Mouse (Mus musculus) MN1 (cell line): Measurements from ENCODE around the gene Agfg2.
A peak's percentile ranks its signal among the peaks of the same experiment; 100 is the strongest.

Source experiments
- DNase-seq: peaks from one replicate; pipeline ENCODE4 v3.0.0-alpha.2; 2016; ENCODE audit warnings: low spot score

Gene Agfg2

DNA sequence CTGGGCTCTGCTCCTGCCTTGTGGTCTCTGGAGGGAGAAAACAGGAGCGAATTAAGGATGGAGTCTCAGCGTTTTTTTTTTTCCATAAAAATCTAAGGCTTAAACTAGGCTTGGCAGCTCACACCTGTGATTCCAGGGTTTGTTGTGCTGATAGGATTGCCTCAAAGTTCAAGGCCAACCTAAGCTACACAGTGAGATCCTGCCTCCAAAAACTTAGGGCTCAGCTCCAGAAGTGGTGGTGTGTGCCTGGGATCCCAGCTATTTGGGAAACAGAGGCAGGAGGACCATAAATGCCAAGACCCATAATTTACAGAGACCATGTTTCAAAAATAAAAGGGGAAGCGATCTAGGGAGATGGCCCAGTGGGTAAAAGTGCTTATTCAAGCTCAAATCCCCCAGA lies 75.2 kb downstream of the Agfg2 start:
- no peak for DNase-seq

DNA sequence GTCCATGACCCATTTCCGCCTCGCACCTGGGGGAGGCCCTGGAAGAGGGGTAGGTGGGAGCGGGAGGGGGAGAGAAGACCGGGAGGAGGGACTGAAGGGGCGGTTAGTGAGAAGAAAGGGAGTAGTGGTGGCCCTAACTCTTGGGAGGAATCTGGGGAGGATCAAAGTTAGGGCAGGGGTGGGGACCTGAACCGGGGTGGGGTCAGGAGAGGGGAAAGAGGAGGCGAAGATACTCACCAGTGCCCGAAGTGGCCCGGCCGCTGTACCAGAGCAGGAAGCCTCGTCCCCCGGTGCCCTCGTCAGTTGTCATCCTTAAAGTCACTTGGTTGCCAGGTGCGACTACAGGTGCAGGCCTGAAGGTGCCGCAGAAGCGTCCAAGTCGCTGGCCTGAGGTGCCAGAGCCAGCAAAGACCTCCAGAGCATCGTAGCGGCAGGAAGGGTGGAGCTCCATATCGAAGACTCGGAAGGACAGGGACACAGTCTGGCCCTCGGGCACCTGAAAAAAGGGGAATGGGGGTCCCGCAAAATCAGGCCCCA lies 75.8 kb downstream of the Agfg2 start:
- no peak for DNase-seq

DNA sequence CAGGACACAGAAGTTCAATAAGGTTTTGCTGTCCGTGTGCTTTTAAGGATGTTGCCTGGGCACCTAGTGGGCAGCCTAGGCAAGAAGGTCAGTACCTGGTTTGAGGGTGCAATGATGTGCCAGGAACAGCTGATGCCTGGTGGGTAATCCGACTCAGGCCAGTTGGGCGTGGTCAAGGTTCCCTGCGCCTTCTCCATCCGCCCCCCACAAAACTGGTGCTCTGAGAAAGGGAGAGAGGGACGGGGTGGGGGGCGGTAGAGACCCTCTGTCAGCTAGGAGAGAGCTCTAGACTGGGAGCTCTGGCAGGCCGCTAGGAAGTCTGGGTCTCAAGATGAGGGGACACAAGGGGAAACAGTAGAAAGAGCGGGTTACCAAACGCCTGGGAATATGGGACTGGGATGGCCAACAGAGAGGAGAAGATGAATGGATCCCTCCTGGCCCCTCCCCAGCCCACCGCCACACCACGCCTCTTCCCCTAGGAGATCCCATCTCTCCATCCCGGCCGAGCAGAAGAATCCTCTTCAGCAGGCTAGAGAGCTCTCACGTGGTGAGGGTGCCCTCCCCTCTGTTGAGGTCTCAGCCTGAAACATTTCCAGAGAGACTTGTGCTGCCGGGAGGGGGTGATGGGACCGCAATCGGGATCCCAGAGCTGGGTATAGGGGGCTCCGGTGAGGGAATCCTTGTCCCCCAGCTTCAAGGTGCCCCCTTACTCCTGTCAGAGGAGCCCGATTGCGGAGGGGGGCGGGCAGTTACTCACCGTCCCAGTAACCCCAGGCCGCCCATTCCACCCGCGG lies 76.5 kb downstream of the Agfg2 start:
- no peak for DNase-seq

DNA sequence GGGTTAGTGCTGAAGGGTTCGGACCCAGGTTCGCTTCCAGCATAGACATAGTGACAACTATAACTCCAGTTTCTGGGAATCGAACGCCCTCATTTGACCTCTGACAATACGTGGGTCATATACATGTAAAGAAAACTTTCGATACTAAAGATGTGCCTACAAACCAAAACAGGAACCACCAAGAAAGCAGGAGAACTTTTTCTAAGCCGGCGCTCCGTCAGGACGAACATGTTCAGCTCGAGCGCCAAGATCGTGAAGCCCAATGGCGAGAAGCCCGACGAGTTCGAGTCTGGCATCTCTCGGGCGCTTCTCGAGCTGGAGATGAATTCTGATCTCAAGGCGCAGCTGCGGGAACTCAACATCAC lies 83.2 kb downstream of the Agfg2 start:
- no peak for DNase-seq

DNA sequence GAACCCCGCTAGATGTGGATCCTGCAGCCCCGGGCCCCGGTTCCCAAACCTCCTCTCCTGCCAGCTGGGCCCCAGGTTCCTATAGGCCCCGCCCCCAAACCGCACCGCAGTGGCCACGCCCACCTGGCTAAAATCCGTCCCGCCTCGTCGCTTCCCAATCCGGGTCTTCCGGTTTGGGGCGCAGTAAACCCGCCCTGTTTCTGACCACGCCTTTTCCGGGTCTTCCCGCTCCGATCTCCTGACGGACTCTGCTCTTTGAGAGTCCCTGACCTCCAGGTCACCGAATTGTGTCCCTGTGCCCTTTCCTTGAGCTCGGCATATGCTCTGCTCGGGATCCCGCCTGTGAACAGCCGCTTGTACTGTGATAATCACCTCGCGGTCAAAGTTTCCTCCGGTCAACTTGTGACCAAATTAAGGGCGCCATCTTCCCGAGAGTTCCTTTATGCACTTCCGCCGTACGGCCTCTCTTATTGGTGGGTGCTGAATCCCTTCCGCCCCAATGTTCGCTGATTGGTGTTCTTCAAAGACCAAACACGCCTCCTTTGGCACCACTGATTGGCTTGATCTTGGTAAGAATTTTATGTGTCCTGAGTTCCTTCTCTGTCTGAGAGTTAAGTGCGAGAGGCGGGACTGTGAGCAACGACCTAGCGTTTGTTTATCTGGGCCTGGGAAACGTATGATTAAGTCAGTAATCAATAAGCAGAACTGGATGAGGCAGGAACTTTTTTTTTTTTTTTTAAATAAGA lies 83.7 kb downstream of the Agfg2 start, which contains the start of gene Mospd3:
Gene Mospd3 (minus strand): TSS at position 440 of the 746 bp plus-strand sequence.
- DNase-seq = peak; percentile 99
